In the genomic region with DNA sequence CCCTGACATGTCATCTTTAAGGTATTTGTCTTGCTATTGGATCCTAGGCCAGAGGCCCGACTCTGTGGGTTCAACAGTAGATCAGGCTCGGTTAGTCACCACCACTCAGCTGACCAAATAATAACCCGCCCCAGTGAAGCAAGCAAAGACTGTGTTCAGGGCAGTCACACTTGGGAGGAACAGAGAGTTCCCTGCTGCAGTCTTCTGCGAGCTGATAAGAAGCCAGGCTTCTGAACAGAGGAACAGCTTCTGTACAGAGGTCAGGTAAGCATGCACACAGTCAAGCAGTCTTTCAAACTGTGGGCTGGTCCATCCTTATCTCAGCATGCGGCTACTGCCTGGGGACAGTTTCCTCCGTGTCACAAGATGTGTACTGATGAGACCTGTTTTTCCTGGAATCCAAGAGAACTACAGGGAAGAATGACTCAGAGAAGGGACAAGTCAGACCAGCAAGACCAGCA, we compare ENCODE assay signal across 7 mouse cellular contexts. TPM values are rescaled to one million over a fixed set of nuclear protein-coding genes. Genes with fewer than 3 reads are reported as not detected.
DNase-seq lines count a peak whose midpoint lies in the region; ATAC-seq and TF ChIP-seq lines count a peak whose summit lies in the region.

No protein-coding gene starts in this region.

- H3K27ac ChIP-seq in MEL (ENCODE audit: control insufficient read depth, low read depth, low read length) = peak overlapping the region; percentile 95
- H3K27ac ChIP-seq in intestine, embryonic 14.5 days (ENCODE audit: low read depth) = peak overlapping the region; percentile 35; the same call in 1 of the 2 replicates
- no peak overlapping the region for H3K27ac ChIP-seq in hindbrain, embryonic 10.5 days
- no peak overlapping the region for H3K27ac ChIP-seq in forebrain, postnatal 0 days (ENCODE audit: low read depth, low read length)

- WGBS in intestine, embryonic 14.5 days = 55% methylated on average over 6 of the region's 6 CpGs
- whole genome bisulfite sequencing in hindbrain, embryonic 10.5 days = 78% methylated on average over 6 of the region's 6 CpGs
- 86% methylated on average over 6 of the region's 6 CpGs for WGBS in forebrain, postnatal 0 days

- TF ChIP-seq CTCF in MEL (IDR thresholded peaks at IDR 0.05 in 2 of 3, conservative IDR thresholded peaks at IDR 0.05 in 1 of 3; ENCODE audit: control insufficient read depth in 1 of 3, insufficient read depth in 1 of 3, low read depth in 2 of 3, low read length in 3 of 3, poor library complexity in 1 of 3, severe bottlenecking in 1 of 3) = no peak
- TF ChIP-seq CTCF in forebrain, postnatal 0 days (IDR thresholded peaks at IDR 0.05; ENCODE audit: low read depth) = no peak

- H3K36me3 ChIP-seq in MEL (ENCODE audit: control insufficient read depth in 1 of 2, insufficient read depth in 2 of 2, low read length in 2 of 2) = peaks cover 0 to 46% of the 10 kb centered on the region in 2 experiments; a peak in 2 of 4 replicates
- no peaks in the 10 kb centered on the region for H3K36me3 ChIP-seq in intestine, embryonic 14.5 days (ENCODE audit: control insufficient read depth, insufficient read depth, low read length)
- H3K36me3 ChIP-seq in hindbrain, embryonic 10.5 days = no peaks in the 10 kb centered on the region
- H3K36me3 ChIP-seq in forebrain, postnatal 0 days (ENCODE audit: insufficient read depth) = no peaks in the 10 kb centered on the region

- peak; percentile 97 for DNase-seq in MEL (ENCODE audit: low read depth, low spot score)
- DNase-seq in adrenal gland, postnatal 10 days = peak; percentile 14
- DNase-seq in intestine, embryonic 14.5 days (ENCODE audit: low spot score) = no peak
- peak; percentile 21 for DNase-seq in lung, postnatal 36 days
- DNase-seq in hindbrain, embryonic 10.5 days (ENCODE audit: low spot score) = no peak
- no peak for DNase-seq in forebrain, postnatal 0 days
- no peak for DNase-seq in layer of hippocampus, postnatal 14 days (ENCODE audit: low spot score in 2 of 2)

- H3K9me3 ChIP-seq in MEL (replicated peaks; ENCODE audit: insufficient read depth, low read length) = no peaks in the 10 kb centered on the region
- no peaks in the 10 kb centered on the region for H3K9me3 ChIP-seq in intestine, embryonic 14.5 days (ENCODE audit: control insufficient read depth, low read length)
- H3K9me3 ChIP-seq in hindbrain, embryonic 10.5 days = no peaks in the 10 kb centered on the region
- H3K9me3 ChIP-seq in forebrain, postnatal 0 days (ENCODE audit: low read length) = no peaks in the 10 kb centered on the region

- TF ChIP-seq POLR2A in MEL (IDR thresholded peaks at IDR 0.05; ENCODE audit: control insufficient read depth in 1 of 2, insufficient read depth in 1 of 2, low read depth in 1 of 2, low read length in 2 of 2, poor library complexity in 1 of 2) = peak in 1 of 2 experiments; percentile 54; a peak in 1 of 4 replicates

- TF ChIP-seq RAD21 in MEL (IDR thresholded peaks at IDR 0.05; ENCODE audit: low read depth, low read length) = no peak

- H3K4me2 ChIP-seq in intestine, embryonic 14.5 days (ENCODE audit: low read length) = no peak overlapping the region
- no peak overlapping the region for H3K4me2 ChIP-seq in forebrain, postnatal 0 days (ENCODE audit: low read depth)

- no peaks in the 10 kb centered on the region for H3K27me3 ChIP-seq in MEL (ENCODE audit: control insufficient read depth in 1 of 2, insufficient read depth in 2 of 2, low read length in 2 of 2)
- H3K27me3 ChIP-seq in intestine, embryonic 14.5 days (replicated peaks; ENCODE audit: control insufficient read depth, insufficient read depth, low read length) = no peaks in the 10 kb centered on the region
- H3K27me3 ChIP-seq in hindbrain, embryonic 10.5 days (ENCODE audit: insufficient read depth, poor library complexity, severe bottlenecking) = no peaks in the 10 kb centered on the region
- H3K27me3 ChIP-seq in forebrain, postnatal 0 days (ENCODE audit: insufficient read depth, low read length) = no peaks in the 10 kb centered on the region; the same call in 1 of the 2 replicates

- H3K9ac ChIP-seq in MEL (ENCODE audit: control insufficient read depth, low read depth, low read length, poor library complexity, severe bottlenecking) = peak overlapping the region; percentile 22; the same call in 1 of the 2 replicates
- no peak overlapping the region for H3K9ac ChIP-seq in intestine, embryonic 14.5 days (ENCODE audit: low read length)
- H3K9ac ChIP-seq in forebrain, postnatal 0 days = no peak overlapping the region

- H3K79me2 ChIP-seq in MEL (ENCODE audit: control insufficient read depth, insufficient read depth, low read length, poor library complexity) = no peaks in the 10 kb centered on the region

- ATAC-seq in intestine, embryonic 14.5 days (replicated peaks; ENCODE audit: low FRiP score, low TSS enrichment, low read depth) = peak; percentile 86
- no peak for ATAC-seq in forebrain, postnatal 0 days

- H3K4me3 ChIP-seq in MEL (ENCODE audit: control insufficient read depth in 1 of 2, insufficient read depth in 1 of 2, low read depth in 2 of 2, low read length in 2 of 2) = no peak overlapping the region
- H3K4me3 ChIP-seq in intestine, embryonic 14.5 days (ENCODE audit: low read depth, low read length) = no peak overlapping the region
- no peak overlapping the region for H3K4me3 ChIP-seq in hindbrain, embryonic 10.5 days
- no peak overlapping the region for H3K4me3 ChIP-seq in forebrain, postnatal 0 days (ENCODE audit: low read depth, low read length)

- TF ChIP-seq EP300 in MEL (IDR thresholded peaks at IDR 0.05; ENCODE audit: low read depth in 1 of 2, low read length in 2 of 2) = peak; percentile 92 to 93

- H3K4me1 ChIP-seq in MEL (ENCODE audit: control insufficient read depth in 1 of 2, insufficient read depth in 2 of 2, low read length in 2 of 2) = peaks cover 19 to 49% of the 10 kb centered on the region in 2 experiments
- no peaks in the 10 kb centered on the region for H3K4me1 ChIP-seq in intestine, embryonic 14.5 days (replicated peaks; ENCODE audit: control insufficient read depth, insufficient read depth, low read length)
- no peaks in the 10 kb centered on the region for H3K4me1 ChIP-seq in hindbrain, embryonic 10.5 days (replicated peaks)
- no peaks in the 10 kb centered on the region for H3K4me1 ChIP-seq in forebrain, postnatal 0 days (ENCODE audit: insufficient read depth)

TF ChIP-seq in MEL, 35 proteins besides CTCF, POLR2A, EP300 and RAD21 (continues in another document):
- TF ChIP-seq RCOR1 (IDR thresholded peaks at IDR 0.05; ENCODE audit: low read depth, low read length) (peak; percentile 58; the same call in 1 of the 2 replicates), ZKSCAN1 (IDR thresholded peaks at IDR 0.05; ENCODE audit: low read depth, low read length) (no peak), MAZ (IDR thresholded peaks at IDR 0.05; ENCODE audit: low read depth, low read length) (no peak), SMC3 (IDR thresholded peaks at IDR 0.05; ENCODE audit: low read depth, low read length) (0 out of 2 replicates have a peak, but pooled peaks have one; percentile 5), TBP (IDR thresholded peaks at IDR 0.05; ENCODE audit: low read depth, low read length) (peak; percentile 62; the same call in 1 of the 2 replicates), TCF12 (IDR thresholded peaks at IDR 0.05; ENCODE audit: low read depth, low read length) (peak; percentile 79), MAFK (IDR thresholded peaks at IDR 0.05; ENCODE audit: borderline replicate concordance, low read depth, low read length) (no peak), MYC (IDR thresholded peaks at IDR 0.05; ENCODE audit: low read depth, low read length) (peak; percentile 89; the same call in 1 of the 2 replicates), UBTF (IDR thresholded peaks at IDR 0.05; ENCODE audit: borderline replicate concordance, insufficient read depth, low read depth, low read length) (no peak), CHD2 (IDR thresholded peaks at IDR 0.05; ENCODE audit: low read length) (no peak), SIN3A (IDR thresholded peaks at IDR 0.05; ENCODE audit: low read length) (peak; percentile 71), ETS1 (IDR thresholded peaks at IDR 0.05; ENCODE audit: low read depth, low read length) (peak; percentile 86), CHD1 (IDR thresholded peaks at IDR 0.05; ENCODE audit: low read depth, low read length) (no peak), GATA1 (IDR thresholded peaks at IDR 0.05; ENCODE audit: low read depth, low read length) (peak; percentile 98), POLR2AphosphoS2 (IDR thresholded peaks at IDR 0.05; ENCODE audit: low read length) (no peak), USF2 (IDR thresholded peaks at IDR 0.05; ENCODE audit: borderline replicate concordance in 1 of 2, insufficient read depth in 1 of 2, low read depth in 1 of 2, low read length in 2 of 2) (no peak), ZMIZ1 (IDR thresholded peaks at IDR 0.05; ENCODE audit: low read depth, low read length) (no peak), POLR2AphosphoS5 (IDR thresholded peaks at IDR 0.05; ENCODE audit: borderline replicate concordance, low read depth, low read length) (no peak; the same call in 1 of the 2 replicates), USF1 (IDR thresholded peaks at IDR 0.05; ENCODE audit: low read depth, low read length) (peak; percentile 15; the same call in 1 of the 2 replicates), ZC3H11A (IDR thresholded peaks at IDR 0.05; ENCODE audit: low read depth, low read length) (no peak), E2F4 (IDR thresholded peaks at IDR 0.05; ENCODE audit: borderline replicate concordance, low read depth, low read length) (peak; percentile 76), NELFE (IDR thresholded peaks at IDR 0.05; ENCODE audit: low read depth, low read length) (no peak), HCFC1 (IDR thresholded peaks at IDR 0.05; ENCODE audit: low read depth, low read length) (0 out of 2 replicates have a peak, but pooled peaks have one; percentile 4), MEF2A (IDR thresholded peaks at IDR 0.05; ENCODE audit: extremely low read depth, insufficient replicate concordance, low read depth, low read length, poor library complexity, severe bottlenecking) (no peak), BHLHE40 (IDR thresholded peaks at IDR 0.05; ENCODE audit: borderline replicate concordance, low read depth, low read length) (peak; percentile 65; the same call in 1 of the 2 replicates)

RNA-seq across cellular contexts. Expression of a gene that starts 46.5 kb away (rescaled TPM):
- 89.8 and 102 TPM in 2 replicates for total RNA-seq in MEL (2012; rRNA removed)
- 100 to 1,000 TPM in 1 of 2 experiments, 10 to 100 TPM in 1; 58.5 to 184 TPM for polyA plus RNA-seq in MEL (2012; ENCODE audit: insufficient read depth in 1 of 2, insufficient read length in 2 of 2, low read depth in 1 of 2, low replicate concordance in 2 of 2, missing spikeins in 1 of 2)
- total RNA-seq in adrenal gland, postnatal 10 days (2021) = 10 to 100 TPM; 59.8 to 64.5 TPM
- polyA plus RNA-seq in intestine, embryonic 14.5 days (2014; fragmentation: Nextera tagmentation; extraction: Ambion mirVana) = 82.1 and 83.1 TPM in 2 replicates
- 59.1 and 62.2 TPM in 2 replicates for polyA plus RNA-seq in hindbrain, embryonic 10.5 days (2016; fragmentation: Nextera tagmentation; extraction: Ambion mirVana)
- 24.7 and 32.8 TPM in 2 replicates for total RNA-seq in forebrain, postnatal 0 days (2014; rRNA removed)
- polyA plus RNA-seq in forebrain, postnatal 0 days (2015; fragmentation: Nextera tagmentation; extraction: Ambion mirVana) = 19.4 and 28.8 TPM in 2 replicates
- total RNA-seq in layer of hippocampus, postnatal 14 days (2021) = 10 to 100 TPM; 51.1 to 53.1 TPM

Comparison
In these comparisons a context has a peak if more than half of its experiments do, and no peak if none do; other contexts are left out.
1. DNase-seq: peak in MEL (single experiment), adrenal gland, postnatal 10 days (single experiment) and lung, postnatal 36 days (single experiment); none in intestine, embryonic 14.5 days (single experiment), hindbrain, embryonic 10.5 days (single experiment), forebrain, postnatal 0 days (single experiment) and layer of hippocampus, postnatal 14 days (0 of 2).
2. H3K27ac ChIP-seq: peak in MEL (single experiment) and intestine, embryonic 14.5 days (single experiment); none in hindbrain, embryonic 10.5 days (single experiment) and forebrain, postnatal 0 days (single experiment).